ENCODE assay signal across 8 mouse cellular contexts in genomic region chr1:20951300-20951763, GRCm38 (mm10). TPM values are rescaled to one million over a fixed set of nuclear protein-coding genes. Genes with fewer than 3 reads are reported as not detected.
A peak's percentile ranks its signal among the peaks of the same experiment; 100 is the strongest.
DNase-seq lines count a peak whose midpoint lies in the region; ATAC-seq and TF ChIP-seq lines count a peak whose summit lies in the region.

Efhc1 (plus strand) TSS chr1:20951626.

- no peaks in the 10 kb centered on the region for H3K9me3 ChIP-seq in hindbrain, postnatal 0 days (ENCODE audit: low read length)

- WGBS in hindbrain, postnatal 0 days = 2% methylated on average over 17 of the region's 23 CpGs

- peak within 1 kb of the TSS; percentile 76 for H3K4me2 ChIP-seq in hindbrain, postnatal 0 days (ENCODE audit: low read depth, low read length)

- no peak for TF ChIP-seq CTCF in cortical plate, adult 2 months (IDR thresholded peaks at IDR 0.05; ENCODE audit: extremely low read depth, insufficient read depth, low read length)
- peak; percentile 24; the same call in 1 of the 2 replicates for TF ChIP-seq CTCF in hindbrain, postnatal 0 days (IDR thresholded peaks at IDR 0.05; ENCODE audit: low read depth)

- peak within 1 kb of the TSS; percentile 67 for H3K9ac ChIP-seq in hindbrain, postnatal 0 days (replicated peaks; ENCODE audit: low read length)

- H3K27ac ChIP-seq in cortical plate, adult 2 months (ENCODE audit: insufficient read depth, low read length) = peak within 1 kb of the TSS; percentile 55
- H3K27ac ChIP-seq in hindbrain, postnatal 0 days = peak within 1 kb of the TSS; percentile 88

- peak; percentile 82 for DNase-seq in adipocyte (ENCODE audit: low spot score)
- DNase-seq in gastrocnemius, adult 8-10 months (ENCODE audit: low spot score in 2 of 2) = peak; percentile 86 to 92
- peak; percentile 97 for DNase-seq in hindbrain, postnatal 0 days (ENCODE audit: low spot score)
- DNase-seq in left cerebral cortex, adult 18-20 months (ENCODE audit: low spot score in 2 of 2) = peak; percentile 92 to 93
- peak; percentile 94 to 96 for DNase-seq in lung, postnatal 4 days
- DNase-seq in retina, postnatal 7 days (ENCODE audit: low read depth, low spot score) = peak; percentile 76
- peak; percentile 80 to 90 for DNase-seq in urinary bladder, adult 18-20 months (ENCODE audit: low spot score in 2 of 2)

- no peaks in the 10 kb centered on the region for H3K4me1 ChIP-seq in cortical plate, adult 2 months (ENCODE audit: control insufficient read depth, insufficient read depth, low read length)
- 0 out of 2 replicates have a peak, but pooled peaks cover 3% of the 10 kb centered on the region for H3K4me1 ChIP-seq in hindbrain, postnatal 0 days (ENCODE audit: insufficient read depth, low read length)

- no peaks in the 10 kb centered on the region for H3K36me3 ChIP-seq in hindbrain, postnatal 0 days (ENCODE audit: insufficient read depth, low read length)

- peak within 1 kb of the TSS; percentile 55 for H3K4me3 ChIP-seq in cortical plate, adult 2 months (ENCODE audit: insufficient read depth, low read length)
- peak within 1 kb of the TSS; percentile 55 for H3K4me3 ChIP-seq in hindbrain, postnatal 0 days (ENCODE audit: low read length)

- TF ChIP-seq POLR2A in cortical plate, adult 2 months (IDR thresholded peaks at IDR 0.05; ENCODE audit: extremely low read depth, insufficient read depth, low read length) = peak; percentile 69; the same call in 1 of the 2 replicates

- H3K27me3 ChIP-seq in hindbrain, postnatal 0 days (ENCODE audit: insufficient read depth, low read length) = no peaks in the 10 kb centered on the region

- peak; percentile 98 for ATAC-seq in hindbrain, postnatal 0 days

RNA-seq across cellular contexts. Expression of gene Efhc1, which starts in this region (rescaled TPM):
- 2.0 and 2.2 TPM in 2 replicates for polyA plus RNA-seq in cortical plate, adult 2 months (2012; rRNA removed)
- total RNA-seq in gastrocnemius, adult 8-10 months (2022) = under 1 TPM in 3 of 4 experiments, not detected in 1; 0.12 to 0.29 (median 0.13) TPM
- total RNA-seq in hindbrain, postnatal 0 days (2014; rRNA removed) = 2.7 and 8.1 TPM in 2 replicates
- polyA plus RNA-seq in hindbrain, postnatal 0 days (2015; fragmentation: Nextera tagmentation; extraction: Ambion mirVana) = 3.4 and 3.9 TPM in 2 replicates
- under 1 TPM; 0.61 to 0.93 TPM for total RNA-seq in left cerebral cortex, adult 18-20 months (2021)

Comparison
In these comparisons a context has a peak if more than half of its experiments do, and no peak if none do; other contexts are left out.
1. Peak in every context shown above with its lines: DNase-seq, ATAC-seq, H3K4me3 ChIP-seq and H3K27ac ChIP-seq.
2. Peak in DNase-seq in gastrocnemius, adult 8-10 months; RNA of the gene not detected or under 1 TPM.
3. Peak in DNase-seq in left cerebral cortex, adult 18-20 months; RNA of the gene not detected or under 1 TPM.